In genomic region chr3:102095412-102095811, GRCm38 (mm10) we compare ENCODE assay signal across 18 mouse cellular contexts. TPM values are rescaled to one million over a fixed set of nuclear protein-coding genes. Genes with fewer than 3 reads are reported as not detected.
A peak's percentile ranks its signal among the peaks of the same experiment; 100 is the strongest.
DNase-seq lines count a peak whose midpoint lies in the region; ATAC-seq and TF ChIP-seq lines count a peak whose summit lies in the region.
"Had no signal": no experiment of that assay in that cellular context is flagged by ENCODE, and none has a peak within 500 bp of the region (broad histone marks: within the 10 kb centered on the region; RNA-seq: fewer than 3 reads in every experiment).

No protein-coding gene starts in this region.

- TF ChIP-seq CTCF in heart, postnatal 0 days (IDR thresholded peaks at IDR 0.05; ENCODE audit: low read depth), result no peak
- TF ChIP-seq CTCF in forebrain, postnatal 0 days (IDR thresholded peaks at IDR 0.05; ENCODE audit: low read depth), result no peak

- no peaks in the 10 kb centered on the region for H3K27me3 ChIP-seq in heart, postnatal 0 days (ENCODE audit: control insufficient read depth, insufficient read depth, low read length)
- H3K27me3 ChIP-seq in forebrain, postnatal 0 days (ENCODE audit: insufficient read depth, low read length), result no peaks in the 10 kb centered on the region; the same call in 1 of the 2 replicates
- H3K27me3 ChIP-seq: embryonic facial prominence, embryonic 13.5 days; hindbrain, embryonic 15.5 days; liver, embryonic 12.5 days; midbrain, embryonic 15.5 days; neural tube, embryonic 12.5 days had no signal

- H3K4me1 ChIP-seq in heart, postnatal 0 days (ENCODE audit: control insufficient read depth, insufficient read depth), result peaks cover 34% of the 10 kb centered on the region
- H3K4me1 ChIP-seq in forebrain, postnatal 0 days (ENCODE audit: insufficient read depth), result no peaks in the 10 kb centered on the region
- H3K4me1 ChIP-seq: forebrain, embryonic 12.5 days; hindbrain, embryonic 15.5 days; liver, embryonic 12.5 days; midbrain, embryonic 15.5 days; neural tube, embryonic 12.5 days had no signal

- no peaks in the 10 kb centered on the region for H3K9me3 ChIP-seq in heart, postnatal 0 days (replicated peaks; ENCODE audit: control insufficient read depth, low read length)
- H3K9me3 ChIP-seq in forebrain, postnatal 0 days (ENCODE audit: low read length), result no peaks in the 10 kb centered on the region
- H3K9me3 ChIP-seq: embryonic facial prominence, embryonic 13.5 days; forebrain, embryonic 12.5 days; G1E; hindbrain, embryonic 15.5 days; liver, embryonic 12.5 days; midbrain, embryonic 15.5 days; neural tube, embryonic 12.5 days had no signal

- H3K9ac ChIP-seq in heart, postnatal 0 days (replicated peaks; ENCODE audit: low read depth, low read length), result no peak overlapping the region
- H3K9ac ChIP-seq in forebrain, postnatal 0 days, result no peak overlapping the region
- H3K9ac ChIP-seq: embryonic facial prominence, embryonic 13.5 days; forebrain, embryonic 12.5 days; hindbrain, embryonic 15.5 days; liver, embryonic 12.5 days; midbrain, embryonic 15.5 days; neural tube, embryonic 12.5 days had no signal

- H3K36me3 ChIP-seq in heart, postnatal 0 days (replicated peaks; ENCODE audit: control insufficient read depth, insufficient read depth, low read length), result peaks cover 17% of the 10 kb centered on the region; the same call in 1 of the 2 replicates
- no peaks in the 10 kb centered on the region for H3K36me3 ChIP-seq in forebrain, postnatal 0 days (ENCODE audit: insufficient read depth)
- H3K36me3 ChIP-seq: embryonic facial prominence, embryonic 13.5 days; forebrain, embryonic 12.5 days; G1E; hindbrain, embryonic 15.5 days; liver, embryonic 12.5 days; midbrain, embryonic 15.5 days; neural tube, embryonic 12.5 days had no signal

- 29% methylated on average over 5 of the region's 5 CpGs for WGBS in heart, postnatal 0 days
- WGBS in forebrain, postnatal 0 days, result 67% methylated on average over 5 of the region's 5 CpGs

- no peak overlapping the region for H3K4me3 ChIP-seq in heart, postnatal 0 days (ENCODE audit: low read depth, low read length)
- no peak overlapping the region for H3K4me3 ChIP-seq in forebrain, postnatal 0 days (ENCODE audit: low read depth, low read length)
- H3K4me3 ChIP-seq: embryonic facial prominence, embryonic 13.5 days; forebrain, embryonic 12.5 days; hindbrain, embryonic 15.5 days; left cerebral cortex, adult 2 months; liver, embryonic 12.5 days; midbrain, embryonic 15.5 days; neural tube, embryonic 12.5 days had no signal

- TF ChIP-seq EP300 in heart, postnatal 0 days (IDR thresholded peaks at IDR 0.05; ENCODE audit: low read depth), result no peak

- DNase-seq in heart, adult 8-10 months (ENCODE audit: low spot score), result peak; percentile 50
- DNase-seq in heart, postnatal 4 days, result no peak
- DNase-seq in testis, postnatal 14 days (ENCODE audit: low spot score), result peak; percentile 14
- DNase-seq in testis, postnatal 10 days (ENCODE audit: low spot score), result no peak
- DNase-seq in heart, postnatal 0 days (ENCODE audit: low spot score), result no peak
- no peak for DNase-seq in forebrain, postnatal 0 days
- no peak for DNase-seq in lung, postnatal 36 days
- DNase-seq: adrenal gland, postnatal 36 days; right cerebral cortex, postnatal 4 days had no signal

- H3K4me2 ChIP-seq in heart, postnatal 0 days (ENCODE audit: low read depth, low read length), result no peak overlapping the region
- no peak overlapping the region for H3K4me2 ChIP-seq in forebrain, postnatal 0 days (ENCODE audit: low read depth)
- H3K4me2 ChIP-seq: embryonic facial prominence, embryonic 13.5 days; forebrain, embryonic 12.5 days; hindbrain, embryonic 15.5 days; liver, embryonic 12.5 days; midbrain, embryonic 15.5 days; neural tube, embryonic 12.5 days had no signal

- 0 out of 2 replicates have a peak overlapping the region, but pooled peaks have one; percentile 41 for H3K27ac ChIP-seq in heart, postnatal 0 days (ENCODE audit: low read depth)
- H3K27ac ChIP-seq in forebrain, postnatal 0 days (ENCODE audit: low read depth, low read length), result no peak overlapping the region
- H3K27ac ChIP-seq: embryonic facial prominence, embryonic 13.5 days; forebrain, embryonic 12.5 days; hindbrain, embryonic 15.5 days; left cerebral cortex, adult 2 months; liver, embryonic 12.5 days; macrophage; midbrain, embryonic 15.5 days; neural tube, embryonic 12.5 days had no signal

- no peak for ATAC-seq in heart, postnatal 0 days (ENCODE audit: insufficient read depth, low read depth)
- no peak for ATAC-seq in forebrain, postnatal 0 days
- ATAC-seq: liver, embryonic 12.5 days; midbrain, embryonic 15.5 days had no signal

RNA-seq across cellular contexts. Expression of gene Casq2, which starts 9.2 kb away (rescaled TPM):
- total RNA-seq in heart, adult 8-10 months (2022), result 1,000 to 10,000 TPM in 1 of 4 experiments, 100 to 1,000 TPM in 3; 901 to 1,105 (median 935) TPM
- total RNA-seq in heart, postnatal 4 days (2021), result 100 to 1,000 TPM; 914 to 961 TPM
- total RNA-seq in heart, postnatal 0 days (2014; rRNA removed; ENCODE audit: low replicate concordance), result 836 and 965 TPM in 2 replicates
- polyA plus RNA-seq in heart, postnatal 0 days (2015; fragmentation: Nextera tagmentation; extraction: Ambion mirVana), result 809 and 872 TPM in 2 replicates
- 2.3 and 5.3 TPM in 2 replicates for total RNA-seq in forebrain, postnatal 0 days (2014; rRNA removed)
- polyA plus RNA-seq in forebrain, postnatal 0 days (2015; fragmentation: Nextera tagmentation; extraction: Ambion mirVana), result 0.59 and 1.1 TPM in 2 replicates
- polyA plus RNA-seq: G1E, macrophage had no signal

Comparison
In these comparisons a context has a peak if more than half of its experiments do, and no peak if none do; other contexts are left out.
1. DNase-seq: peak in heart, adult 8-10 months (single experiment) and testis, postnatal 14 days (single experiment); none in heart, postnatal 4 days (single experiment), testis, postnatal 10 days (single experiment), heart, postnatal 0 days (single experiment), forebrain, postnatal 0 days (single experiment) and lung, postnatal 36 days (single experiment).
2. RNA of gene Casq2, which starts 9.2 kb away (total RNA-seq): 914 to 961 TPM in heart, postnatal 4 days, 901 to 1,105 TPM in heart, adult 8-10 months and 836 to 965 TPM in heart, postnatal 0 days; 2.3 to 5.3 TPM in forebrain, postnatal 0 days; every median in the first group is over 100 times any median in the second.